Comparison of ENCODE assay signal across 17 mouse cellular contexts in the genomic region with DNA sequence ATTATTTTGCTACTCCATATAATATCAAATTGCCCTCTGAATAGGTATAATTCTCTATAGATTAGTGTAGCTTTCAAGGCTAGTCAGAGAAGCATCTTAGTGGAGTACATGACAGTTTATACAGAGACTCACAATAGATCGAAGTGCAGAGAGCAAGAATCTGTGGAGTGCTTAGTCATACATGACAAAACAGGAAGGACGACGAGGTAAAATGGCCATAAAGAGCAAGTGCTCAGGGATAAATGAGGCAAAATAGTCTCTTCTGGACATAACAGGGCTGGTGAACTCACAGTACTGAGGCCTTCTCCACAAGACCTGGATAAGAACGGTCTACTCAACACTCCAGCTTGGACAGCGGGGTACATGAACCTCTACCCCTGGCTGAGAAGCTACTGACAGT.
"Had no signal": no experiment of that assay in that cellular context is flagged by ENCODE, and none has a peak within 500 bp of the region (broad histone marks: within the 10 kb centered on the region; RNA-seq: fewer than 3 reads in every experiment).

No protein-coding gene starts in this region.

- H3K36me3 ChIP-seq: liver, embryonic 15.5 days; lung, embryonic 15.5 days; midbrain, embryonic 13.5 days; midbrain, embryonic 15.5 days; neural tube, embryonic 12.5 days; stomach, embryonic 15.5 days had no signal

- H3K4me1 ChIP-seq: liver, embryonic 15.5 days; midbrain, embryonic 13.5 days; midbrain, embryonic 15.5 days; neural tube, embryonic 12.5 days; stomach, embryonic 15.5 days had no signal

- H3K4me3 ChIP-seq: liver, embryonic 15.5 days; lung, embryonic 15.5 days; midbrain, embryonic 13.5 days; midbrain, embryonic 15.5 days; neural tube, embryonic 12.5 days; stomach, embryonic 15.5 days had no signal

- H3K9ac ChIP-seq: liver, embryonic 15.5 days; liver, postnatal 0 days; lung, embryonic 15.5 days; midbrain, embryonic 13.5 days; midbrain, embryonic 15.5 days; neural tube, embryonic 12.5 days; stomach, embryonic 15.5 days had no signal

- H3K27me3 ChIP-seq: liver, embryonic 15.5 days; lung, embryonic 15.5 days; midbrain, embryonic 13.5 days; midbrain, embryonic 15.5 days; neural tube, embryonic 12.5 days; stomach, embryonic 15.5 days had no signal

- ATAC-seq: liver, postnatal 0 days; lung, postnatal 0 days; midbrain, embryonic 13.5 days; midbrain, embryonic 15.5 days had no signal

- DNase-seq: liver, postnatal 0 days; lung, adult 2 months; lung, postnatal 14 days; lung, postnatal 36 days; right cerebral cortex, postnatal 14 days; thymus, adult 2 months; thymus, postnatal 25 days; thymus, postnatal 4 days had no signal

- H3K9me3 ChIP-seq: liver, embryonic 15.5 days; lung, embryonic 15.5 days; midbrain, embryonic 13.5 days; midbrain, embryonic 15.5 days; neural tube, embryonic 12.5 days; stomach, embryonic 15.5 days had no signal

- H3K27ac ChIP-seq: liver, embryonic 15.5 days; macrophage; midbrain, embryonic 13.5 days; midbrain, embryonic 15.5 days; neural tube, embryonic 12.5 days; stomach, embryonic 15.5 days; stomach, postnatal 0 days had no signal
